Mouse (Mus musculus): ENCODE results near the gene Clca3a1. TPM values are rescaled to one million over a fixed set of nuclear protein-coding genes. Genes with fewer than 3 reads are reported as not detected.

Clca3a1 gene
- polyA plus RNA-seq, 1 experiment from 2014 or later: 0.97 TPM

GRCm38 (mm10) chr3:144717121-144717520, 43.7 kb downstream of the Clca3a1 start:
- WGBS: 39% methylated on average over 3 of the region's 3 CpGs
- Histone ChIP-seq H3K9ac (no peak overlapping the region), H3K27me3 (no peaks in the 10 kb centered on the region), H3K4me3 (no peak overlapping the region), H3K9me3 (no peaks in the 10 kb centered on the region), H3K27ac (no peak overlapping the region), H3K4me1 (peaks cover 24% of the 10 kb centered on the region), H3K36me3 (peaks cover under 1% of the 10 kb centered on the region), H3K4me2 (no peak overlapping the region)
- no peak for ATAC-seq (ENCODE audit: insufficient number of reproducible peaks, low FRiP score, low TSS enrichment, low read depth)

- no peak overlapping the region for H3K4me2 ChIP-seq
- peaks cover 21% of the 10 kb centered on the region for H3K4me1 ChIP-seq
- H3K27me3 ChIP-seq: no peaks in the 10 kb centered on the region
- 48% methylated on average over 9 of the region's 9 CpGs for WGBS
- H3K36me3 ChIP-seq: peaks cover 10% of the 10 kb centered on the region
- no peak overlapping the region for H3K4me3 ChIP-seq
- H3K9ac ChIP-seq: no peak overlapping the region
- no peaks in the 10 kb centered on the region for H3K9me3 ChIP-seq
- H3K27ac ChIP-seq: no peak overlapping the region
- no peak for ATAC-seq (ENCODE audit: insufficient number of reproducible peaks, low FRiP score, low TSS enrichment, low read depth)
Measured at GRCm38 (mm10) chr3:144715901-144716300, 44.9 kb downstream of the Clca3a1 start.

DNA sequence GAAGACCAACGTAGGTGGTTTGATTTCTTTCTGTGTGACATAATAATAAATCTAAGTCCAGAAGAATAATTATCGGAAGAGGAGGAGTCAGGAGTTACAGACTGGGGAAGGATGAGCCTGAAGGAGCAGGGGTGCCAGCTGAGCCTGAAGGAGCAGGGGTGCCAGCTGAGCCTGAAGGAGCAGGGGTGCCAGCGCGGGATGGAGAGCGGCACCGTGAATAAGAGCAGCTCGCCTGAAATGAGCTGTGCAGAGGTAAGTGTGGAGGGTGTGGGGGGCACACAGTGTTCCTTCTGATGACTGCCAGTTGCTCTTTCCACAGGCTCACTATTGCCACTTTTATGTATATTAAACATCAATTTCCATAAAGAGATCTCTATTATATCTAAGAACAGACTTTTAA, 45.7 kb downstream of the Clca3a1 start:
- 81% methylated on average over 7 of the region's 7 CpGs for WGBS
- no peak for ATAC-seq (ENCODE audit: insufficient number of reproducible peaks, low FRiP score, low TSS enrichment, low read depth)
- Histone ChIP-seq H3K27ac (no peak overlapping the region), H3K4me3 (no peak overlapping the region), H3K9me3 (no peaks in the 10 kb centered on the region), H3K4me2 (no peak overlapping the region), H3K4me1 (peaks cover 17% of the 10 kb centered on the region), H3K27me3 (no peaks in the 10 kb centered on the region), H3K36me3 (peaks cover 12% of the 10 kb centered on the region), H3K9ac (no peak overlapping the region)

GRCm38 (mm10) chr3:144714606-144715005, 46.2 kb downstream of the Clca3a1 start:
- Histone ChIP-seq H3K9ac (no peak overlapping the region), H3K4me3 (no peak overlapping the region), H3K4me2 (no peak overlapping the region), H3K27me3 (no peaks in the 10 kb centered on the region), H3K36me3 (peaks cover 12% of the 10 kb centered on the region), H3K27ac (no peak overlapping the region), H3K9me3 (no peaks in the 10 kb centered on the region), H3K4me1 (peaks cover 17% of the 10 kb centered on the region)
- whole genome bisulfite sequencing: 80% methylated on average over 8 of the region's 8 CpGs
- ATAC-seq (ENCODE audit: insufficient number of reproducible peaks, low FRiP score, low TSS enrichment, low read depth): no peak

DNA sequence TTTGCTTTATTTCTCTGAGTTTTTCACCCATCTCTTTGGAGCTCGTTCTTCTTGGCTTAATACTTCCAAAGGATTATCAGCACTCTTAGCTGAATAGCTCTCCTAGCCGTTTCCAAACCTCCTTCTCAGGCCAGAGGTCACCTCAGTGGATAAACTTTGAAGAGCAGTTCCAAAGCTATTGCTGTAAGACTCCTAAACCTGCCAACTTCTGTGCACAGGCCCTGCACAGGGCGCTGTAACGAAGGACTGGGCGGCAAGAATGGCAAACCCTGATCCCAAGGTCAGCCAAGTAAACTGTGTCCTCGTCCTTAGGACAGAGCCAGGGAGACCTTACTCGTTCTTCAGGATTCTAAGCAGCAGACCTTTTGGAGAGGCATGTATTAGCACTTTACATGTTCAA, 46.7 kb downstream of the Clca3a1 start:
- WGBS: 72% methylated on average over 7 of the region's 7 CpGs
- H3K9me3 ChIP-seq: no peaks in the 10 kb centered on the region
- no peak for ATAC-seq (ENCODE audit: insufficient number of reproducible peaks, low FRiP score, low TSS enrichment, low read depth)
- no peak overlapping the region for H3K4me3 ChIP-seq
- H3K27ac ChIP-seq: no peak overlapping the region
- no peak overlapping the region for H3K9ac ChIP-seq
- no peaks in the 10 kb centered on the region for H3K27me3 ChIP-seq
- H3K4me1 ChIP-seq: peaks cover 17% of the 10 kb centered on the region
- H3K36me3 ChIP-seq: peaks cover 14% of the 10 kb centered on the region
- no peak overlapping the region for H3K4me2 ChIP-seq

DNA sequence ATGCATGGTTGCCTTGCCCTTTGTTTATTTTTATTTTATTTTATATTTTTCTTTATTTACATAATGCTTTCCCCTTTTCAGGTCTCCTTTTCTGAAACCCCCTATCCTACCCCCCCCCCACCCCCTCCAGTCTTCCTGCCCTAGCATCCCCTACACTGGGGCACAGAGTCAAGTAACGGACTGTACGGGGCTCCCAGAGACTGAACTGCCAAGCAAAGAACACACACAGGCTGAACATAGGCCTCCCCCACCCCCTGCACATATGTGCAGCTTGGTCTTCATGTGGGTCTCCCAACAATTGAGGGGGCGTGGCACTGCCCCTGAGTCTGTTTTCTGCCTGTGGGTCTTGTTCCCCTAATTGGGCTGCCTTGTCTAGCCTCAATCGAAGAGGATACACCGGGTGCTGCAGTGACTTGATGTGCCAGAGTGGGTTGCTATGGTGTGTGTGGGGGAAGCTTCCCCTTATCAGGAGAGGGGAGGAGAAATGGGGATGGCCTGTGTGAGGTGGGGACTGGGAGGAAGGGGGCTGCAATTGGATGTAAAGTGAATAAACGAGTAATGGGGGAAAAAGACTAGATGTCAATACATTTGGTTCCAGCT, 49.1 kb downstream of the Clca3a1 start:
- Histone ChIP-seq H3K36me3 (peaks cover 27% of the 10 kb centered on the region), H3K4me2 (no peak overlapping the region), H3K4me1 (peaks cover 6% of the 10 kb centered on the region)

GRCm38 (mm10) chr3:144708612-144709011, 52.2 kb downstream of the Clca3a1 start:
- Histone ChIP-seq H3K4me3 (no peak overlapping the region), H3K27ac (no peak overlapping the region), H3K4me2 (no peak overlapping the region), H3K4me1 (no peaks in the 10 kb centered on the region), H3K27me3 (no peaks in the 10 kb centered on the region), H3K36me3 (peaks cover 34% of the 10 kb centered on the region), H3K9me3 (no peaks in the 10 kb centered on the region), H3K9ac (no peak overlapping the region)
- WGBS: 84% methylated on average over 5 of the region's 5 CpGs
- ATAC-seq (ENCODE audit: insufficient number of reproducible peaks, low FRiP score, low TSS enrichment, low read depth): no peak

More for the DNA sequence above, 49.1 kb downstream of the Clca3a1 start:
- no peak for ATAC-seq (ENCODE audit: insufficient number of reproducible peaks, low FRiP score, low TSS enrichment, low read depth)
- H3K9me3 ChIP-seq: no peaks in the 10 kb centered on the region
- H3K4me3 ChIP-seq: no peak overlapping the region
- WGBS: 77% methylated on average over 6 of the region's 6 CpGs
- H3K9ac ChIP-seq: no peak overlapping the region
- no peaks in the 10 kb centered on the region for H3K27me3 ChIP-seq
- no peak overlapping the region for H3K27ac ChIP-seq

DNA sequence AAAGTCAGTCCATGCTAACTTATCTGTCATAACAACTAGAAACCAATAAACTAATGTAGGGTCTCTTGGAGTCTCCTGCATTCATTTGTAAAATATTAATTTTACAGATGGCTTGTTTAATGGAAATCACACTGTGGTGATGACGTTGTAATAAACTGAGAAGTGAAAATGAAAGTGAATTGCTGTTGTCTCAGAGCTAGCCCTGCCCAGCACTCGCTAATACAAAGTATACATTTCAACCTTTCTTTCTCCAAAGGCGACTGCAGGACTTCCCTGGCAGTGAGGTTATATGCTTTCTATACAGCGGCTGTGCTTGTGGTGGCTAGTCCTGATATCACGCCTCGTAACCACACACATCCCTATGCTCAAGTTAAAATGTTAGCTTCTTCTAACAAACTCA, 56.8 kb downstream of the Clca3a1 start:
- Histone ChIP-seq H3K9ac (no peak overlapping the region), H3K9me3 (no peaks in the 10 kb centered on the region), H3K4me2 (no peak overlapping the region), H3K4me3 (no peak overlapping the region), H3K4me1 (no peaks in the 10 kb centered on the region), H3K27ac (no peak overlapping the region), H3K36me3 (peaks cover 28% of the 10 kb centered on the region), H3K27me3 (no peaks in the 10 kb centered on the region)
- no peak for ATAC-seq (ENCODE audit: insufficient number of reproducible peaks, low FRiP score, low TSS enrichment, low read depth)
- 88% methylated on average over 6 of the region's 6 CpGs for WGBS

GRCm38 (mm10) chr3:144698790-144699433, 61.9 kb downstream of the Clca3a1 start:
- no peak for ATAC-seq (ENCODE audit: insufficient number of reproducible peaks, low FRiP score, low TSS enrichment, low read depth)
- Histone ChIP-seq H3K27me3 (no peaks in the 10 kb centered on the region), H3K4me2 (no peak overlapping the region), H3K27ac (no peak overlapping the region), H3K4me3 (no peak overlapping the region), H3K9me3 (no peaks in the 10 kb centered on the region), H3K36me3 (peaks cover 46% of the 10 kb centered on the region), H3K9ac (no peak overlapping the region), H3K4me1 (no peaks in the 10 kb centered on the region)
- 88% methylated on average over 5 of the region's 5 CpGs for WGBS

GRCm38 (mm10) chr3:144697942-144698341, 62.8 kb downstream of the Clca3a1 start:
- ATAC-seq (ENCODE audit: insufficient number of reproducible peaks, low FRiP score, low TSS enrichment, low read depth): no peak
- H3K36me3 ChIP-seq: peaks cover 56% of the 10 kb centered on the region
- no peak overlapping the region for H3K4me2 ChIP-seq

GRCm38 (mm10) chr3:144697154-144697553, 63.6 kb downstream of the Clca3a1 start:
- Histone ChIP-seq H3K4me3 (no peak overlapping the region), H3K27me3 (no peaks in the 10 kb centered on the region), H3K9me3 (no peaks in the 10 kb centered on the region), H3K27ac (no peak overlapping the region), H3K4me2 (no peak overlapping the region), H3K36me3 (peaks cover 56% of the 10 kb centered on the region), H3K4me1 (no peaks in the 10 kb centered on the region), H3K9ac (no peak overlapping the region)
- ATAC-seq (ENCODE audit: insufficient number of reproducible peaks, low FRiP score, low TSS enrichment, low read depth): no peak
- 65% methylated on average over 5 of the region's 5 CpGs for WGBS

More at GRCm38 (mm10) chr3:144697942-144698341, 62.8 kb downstream of the Clca3a1 start:
- H3K9ac ChIP-seq: no peak overlapping the region
- H3K9me3 ChIP-seq: no peaks in the 10 kb centered on the region
- 80% methylated on average over 3 of the region's 3 CpGs for WGBS
- H3K4me1 ChIP-seq: no peaks in the 10 kb centered on the region
- no peak overlapping the region for H3K4me3 ChIP-seq
- no peaks in the 10 kb centered on the region for H3K27me3 ChIP-seq
- H3K27ac ChIP-seq: no peak overlapping the region

DNA sequence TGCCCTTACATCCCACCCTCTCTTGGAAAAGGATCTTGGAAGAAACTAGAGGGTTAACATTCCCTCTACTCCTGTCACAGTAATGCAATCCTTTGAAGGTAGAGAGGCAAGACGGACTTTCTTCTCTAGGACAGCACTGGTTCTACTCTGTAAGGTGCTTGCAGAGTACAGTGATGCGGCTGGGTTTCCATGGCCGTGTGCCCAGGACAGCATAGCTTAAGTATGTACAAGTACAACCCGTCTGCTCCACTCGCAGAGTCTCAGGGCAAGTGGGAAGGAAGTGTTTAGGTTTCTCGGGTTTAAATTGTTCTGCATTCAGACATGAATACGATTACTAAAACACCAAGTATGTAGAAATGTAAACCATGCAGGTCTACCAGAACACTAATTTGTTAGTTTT, 65.8 kb downstream of the Clca3a1 start:
- Histone ChIP-seq H3K27ac (no peak overlapping the region), H3K4me3 (no peak overlapping the region), H3K4me2 (no peak overlapping the region), H3K9me3 (no peaks in the 10 kb centered on the region), H3K27me3 (no peaks in the 10 kb centered on the region), H3K4me1 (no peaks in the 10 kb centered on the region), H3K9ac (no peak overlapping the region), H3K36me3 (peaks cover 59% of the 10 kb centered on the region)
- ATAC-seq (ENCODE audit: insufficient number of reproducible peaks, low FRiP score, low TSS enrichment, low read depth): no peak
- 81% methylated on average over 7 of the region's 7 CpGs for WGBS
